Mouse (Mus musculus) limb, embryonic 14.5 days (tissue): ENCODE measurements at regions not wholly inside any gene's neighbourhood (a gene's known extent, or its start where the extent isn't known, plus 50 kb on each side); places are given as distances from the start of the nearest gene placed in this dataset.

Source experiments
- ATAC-seq: fragments of 200-750 bp; cut with Nextera tagmentation; 2 replicates; pipeline ENCODE4 v1.8.0; 2017; ENCODE audit warnings: low read depth, moderate number of reproducible peaks, moderate TSS enrichment; ENCODE audit not compliant: low FRiP score
- DNase-seq: peaks from one replicate; pipeline ENCODE4 v3.0.0-alpha.2; 2015; ENCODE audit warnings: low spot score
- H3K27ac ChIP-seq: fragments of 300-500 bp; sonication (generic); replicated peaks from 2 replicates; pipeline ENCODE4 v1.5.1; 2014; ENCODE audit warnings: low read depth, mild to moderate bottlenecking, low read length, moderate library complexity, mixed read lengths
- H3K27me3 ChIP-seq: fragments of 300-500 bp; sonication (generic); 2 replicates; pipeline ENCODE4 v1.6.1; 2014; ENCODE audit warnings: low read length, mixed read lengths; ENCODE audit not compliant: control insufficient read depth, insufficient read depth
- H3K36me3 ChIP-seq: fragments of 300-500 bp; sonication (generic); 2 replicates; pipeline ENCODE4 v1.6.1; 2014; ENCODE audit warnings: mild to moderate bottlenecking, low read length, moderate library complexity, mixed read lengths; ENCODE audit not compliant: control insufficient read depth, insufficient read depth
- H3K4me1 ChIP-seq: fragments of 300-500 bp; sonication (generic); 2 replicates; pipeline ENCODE4 v1.6.1; 2014; ENCODE audit warnings: antibody characterized with exemption, low read length, mixed read lengths; ENCODE audit not compliant: control insufficient read depth, insufficient read depth
- H3K4me2 ChIP-seq: fragments of 300-500 bp; sonication (generic); replicated peaks from 2 replicates; pipeline ENCODE4 v1.6.1; 2014; ENCODE audit warnings: low read depth, mild to moderate bottlenecking, low read length, moderate library complexity; ENCODE audit not compliant: severe bottlenecking
- H3K4me3 ChIP-seq: fragments of 300-500 bp; sonication (generic); replicated peaks from 2 replicates; pipeline ENCODE4 v1.5.1; 2014; ENCODE audit warnings: low read length
- H3K9ac ChIP-seq: fragments of 300-500 bp; sonication (generic); 2 replicates; pipeline ENCODE4 v1.6.1; 2014; ENCODE audit warnings: mild to moderate bottlenecking, low read depth, low read length, moderate library complexity; ENCODE audit not compliant: severe bottlenecking
- H3K9me3 ChIP-seq: fragments of 300-500 bp; sonication (generic); 2 replicates; pipeline ENCODE4 v1.6.1; 2016; ENCODE audit warnings: low read length; ENCODE audit not compliant: control insufficient read depth
- POLR2A ChIP-seq: fragments of 200-500 bp; IDR thresholded peaks from 2 replicates; pipeline ENCODE4 v1.8.0; 2012; ENCODE audit warnings: inconsistent platforms, mild to moderate bottlenecking, moderate library complexity, borderline replicate concordance; ENCODE audit not compliant: insufficient read depth, insufficient read length; ENCODE audit errors: extremely low read depth
- WGBS: fragments of 180-500 bp; shearing (Covaris S2); extraction: QIAGEN DNeasy Blood & Tissue Kit; methylation state at CpG from one replicate; pipeline ENCODE4 v1.1.7; 2014; 5-methylcytosine and 5-hydroxymethylcytosine counted together

- 88% methylated on average over 3 of the region's 3 CpGs for WGBS
- Histone ChIP-seq H3K9me3 (no peaks in the 10 kb centered on the region), H3K36me3 (no peaks in the 10 kb centered on the region), H3K9ac (no peak overlapping the region), H3K4me2 (no peak overlapping the region), H3K4me3 (no peak overlapping the region), H3K4me1 (no peaks in the 10 kb centered on the region), H3K27me3 (no peaks in the 10 kb centered on the region), H3K27ac (no peak overlapping the region)
- no peak for ATAC-seq
- no peak for TF ChIP-seq POLR2A
- no peak for DNase-seq
Measured at GRCm38 (mm10) chr16:95899672-95900071, 91.1 kb downstream of the Psmg1 start.

DNA sequence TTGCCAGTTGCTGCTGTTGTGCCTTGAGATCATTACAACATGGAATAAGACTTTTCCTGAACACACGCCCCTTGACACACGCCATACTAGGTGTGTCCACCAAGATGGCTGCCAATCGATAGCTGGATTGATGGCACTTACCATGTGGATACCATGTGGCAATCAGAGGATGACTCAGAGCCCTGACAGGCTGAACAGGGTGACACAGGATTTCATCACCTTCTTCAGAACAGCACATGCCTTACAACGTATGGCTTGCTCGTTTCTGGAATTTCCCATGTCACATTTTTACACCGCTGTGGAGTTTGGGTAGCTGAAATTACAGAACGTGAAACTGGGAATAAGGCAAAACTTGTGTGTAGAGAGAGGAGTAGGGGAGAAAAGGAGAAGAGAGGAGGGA lies 92.9 kb downstream of the Psmg1 start:
- no peak overlapping the region for H3K27ac ChIP-seq
- no peak overlapping the region for H3K4me2 ChIP-seq
- H3K4me1 ChIP-seq, result no peaks in the 10 kb centered on the region
- H3K4me3 ChIP-seq, result no peak overlapping the region
- no peak overlapping the region for H3K9ac ChIP-seq
- ATAC-seq, result no peak
- no peaks in the 10 kb centered on the region for H3K27me3 ChIP-seq
- H3K9me3 ChIP-seq, result no peaks in the 10 kb centered on the region
- 68% methylated on average over 7 of the region's 7 CpGs for WGBS
- DNase-seq, result no peak
- no peaks in the 10 kb centered on the region for H3K36me3 ChIP-seq
- no peak for TF ChIP-seq POLR2A

- Histone ChIP-seq H3K4me2 (no peak overlapping the region), H3K27ac (no peak overlapping the region), H3K27me3 (no peaks in the 10 kb centered on the region), H3K9me3 (no peaks in the 10 kb centered on the region), H3K36me3 (no peaks in the 10 kb centered on the region), H3K4me3 (no peak overlapping the region), H3K9ac (no peak overlapping the region), H3K4me1 (no peaks in the 10 kb centered on the region)
- ATAC-seq, result no peak
- TF ChIP-seq POLR2A, result no peak
- DNase-seq, result no peak
- WGBS, result 77% methylated on average over 6 of the region's 6 CpGs
Measured at GRCm38 (mm10) chr16:95896126-95896525, 94.6 kb downstream of the Psmg1 start.

DNA sequence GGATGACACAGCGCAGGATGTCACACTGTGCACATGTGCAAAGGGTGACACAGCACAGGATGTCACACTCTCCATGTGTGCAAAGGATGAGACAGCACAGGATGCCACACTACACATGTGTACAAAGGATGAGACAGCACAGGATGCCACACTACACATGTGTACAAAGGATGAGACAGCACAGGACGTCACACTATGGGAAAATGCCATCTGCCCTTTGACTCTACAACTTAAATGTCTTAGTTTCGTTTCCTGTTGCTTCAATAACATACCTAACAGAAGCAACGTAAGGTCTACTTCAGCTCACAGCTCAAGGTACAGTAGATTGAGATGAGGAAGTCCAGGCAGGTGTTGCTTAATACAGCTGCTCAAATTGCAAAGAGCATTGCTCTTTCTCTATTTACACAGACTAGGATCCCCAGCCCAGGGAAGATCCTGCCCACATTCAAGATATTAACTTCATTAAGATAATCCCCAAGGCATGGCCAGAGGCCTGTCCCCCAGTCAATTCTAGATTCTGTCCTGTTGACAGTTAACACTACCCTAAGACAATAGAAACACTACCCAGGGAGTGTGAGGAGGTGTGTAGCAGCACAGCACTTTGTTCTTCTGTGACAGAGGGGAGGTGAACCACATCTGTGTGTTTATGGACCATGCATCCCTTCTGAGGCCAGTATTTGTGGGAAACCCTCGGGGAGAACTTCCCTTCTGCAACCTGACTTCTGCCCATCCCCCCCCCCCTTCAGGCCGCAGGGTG lies 97.0 kb downstream of the Psmg1 start:
- no peak for DNase-seq
- Histone ChIP-seq H3K4me3 (no peak overlapping the region), H3K9me3 (no peaks in the 10 kb centered on the region), H3K27ac (no peak overlapping the region), H3K4me1 (no peaks in the 10 kb centered on the region), H3K9ac (no peak overlapping the region), H3K4me2 (no peak overlapping the region), H3K27me3 (no peaks in the 10 kb centered on the region), H3K36me3 (no peaks in the 10 kb centered on the region)
- no peak for ATAC-seq
- TF ChIP-seq POLR2A, result no peak
- 70% methylated on average over 6 of the region's 6 CpGs for WGBS

GRCm38 (mm10) chr16:95892356-95892755 lies 98.4 kb downstream of the Psmg1 start:
- Histone ChIP-seq H3K4me1 (no peaks in the 10 kb centered on the region), H3K27me3 (no peaks in the 10 kb centered on the region), H3K9me3 (no peaks in the 10 kb centered on the region), H3K36me3 (no peaks in the 10 kb centered on the region), H3K4me3 (no peak overlapping the region), H3K27ac (no peak overlapping the region), H3K4me2 (no peak overlapping the region), H3K9ac (no peak overlapping the region)
- no peak for TF ChIP-seq POLR2A
- ATAC-seq (no peak), DNase-seq (no peak)
- 74% methylated on average over 3 of the region's 3 CpGs for WGBS
